Mouse (Mus musculus): ENCODE results near the gene Kcnd3. TPM values are rescaled to one million over a fixed set of nuclear protein-coding genes. Genes with fewer than 3 reads are reported as not detected.

The Kcnd3 gene
- polyA plus RNA-seq, 1 experiment from 2014 or later = 10.2 TPM

Other genes with a start within 250 kb of the Kcnd3 start
- gene Ddx20, start 235.2 kb downstream of the Kcnd3 start, polyA plus RNA-seq (2015; fragmentation: Nextera tagmentation; extraction: Ambion mirVana) = 31.0 and 32.0 TPM in 2 replicates